Mouse (Mus musculus) hindbrain, embryonic 15.5 days (tissue): ENCODE data around the gene Astn2. TPM values are rescaled to one million over a fixed set of nuclear protein-coding genes. Genes with fewer than 3 reads are reported as not detected.
A peak's percentile ranks its signal among the peaks of the same experiment; 100 is the strongest.

Experiments
- ATAC-seq: fragments of 200-750 bp; cut with Nextera tagmentation; 2 replicates; pipeline ENCODE4 v1.8.0; 2017; ENCODE audit warnings: low read depth, moderate number of reproducible peaks, moderate TSS enrichment; ENCODE audit not compliant: low FRiP score
- H3K27ac ChIP-seq: fragments of 300-500 bp; sonication (generic); replicated peaks from 2 replicates; pipeline ENCODE4 v1.5.1; 2015; ENCODE audit warnings: mild to moderate bottlenecking, inconsistent platforms
- H3K27me3 ChIP-seq: fragments of 300-500 bp; sonication (generic); 2 replicates; pipeline ENCODE4 v1.6.1; 2015; ENCODE audit warnings: control low read depth, inconsistent platforms
- H3K36me3 ChIP-seq: fragments of 300-500 bp; sonication (generic); 2 replicates; pipeline ENCODE4 v1.6.1; 2015; ENCODE audit warnings: control low read depth, inconsistent platforms
- H3K4me1 ChIP-seq: fragments of 300-500 bp; sonication (generic); replicated peaks from 2 replicates; pipeline ENCODE4 v1.6.1; 2015; ENCODE audit warnings: control low read depth, inconsistent platforms
- H3K4me2 ChIP-seq: fragments of 300-500 bp; sonication (generic); 2 replicates; pipeline ENCODE4 v1.6.1; 2015; ENCODE audit warnings: moderate library complexity, mild to moderate bottlenecking, inconsistent platforms
- H3K4me3 ChIP-seq: fragments of 300-500 bp; sonication (generic); 2 replicates; pipeline ENCODE4 v1.5.1; 2015; ENCODE audit warnings: mild to moderate bottlenecking, inconsistent platforms
- H3K9ac ChIP-seq: fragments of 300-500 bp; sonication (generic); 2 replicates; pipeline ENCODE4 v1.6.1; 2015; ENCODE audit warnings: inconsistent platforms
- H3K9me3 ChIP-seq: fragments of 300-500 bp; sonication (generic); 2 replicates; pipeline ENCODE4 v1.6.1; 2016; ENCODE audit warnings: control low read depth, inconsistent platforms
- WGBS: fragments of 180-500 bp; shearing (Covaris S2); methylation state at CpG from one replicate; pipeline ENCODE4 v1.1.7; 2015; 5-methylcytosine and 5-hydroxymethylcytosine counted together
- polyA plus RNA-seq: library from polyadenylated mRNA; unstranded; fragments of >200 nt; fragmentation: Nextera tagmentation; extraction: Ambion mirVana; gene quantifications from 2 replicates; pipeline ENCODE4 v1.2.1, GENCODE M21; 2015

The Astn2 gene
- polyA plus RNA-seq, 1 experiment from 2014 or later: 3.5 TPM

- Histone ChIP-seq H3K4me3 (no peak overlapping the region), H3K4me1 (peaks cover 8% of the 10 kb centered on the region), H3K9ac (no peak overlapping the region), H3K27me3 (no peaks in the 10 kb centered on the region), H3K4me2 (no peak overlapping the region), H3K27ac (no peak overlapping the region), H3K36me3 (no peaks in the 10 kb centered on the region), H3K9me3 (no peaks in the 10 kb centered on the region)
- WGBS: 88% methylated on average over 1 of the region's 1 CpGs
- ATAC-seq: no peak
Measured at GRCm38 (mm10) chr4:66027866-66028265, 376.5 kb downstream of the Astn2 start.

GRCm38 (mm10) chr4:66025393-66026062, 378.9 kb downstream of the Astn2 start:
- 16% methylated on average over 8 of the region's 8 CpGs for WGBS
- Histone ChIP-seq H3K27me3 (no peaks in the 10 kb centered on the region), H3K27ac (peak overlapping the region; percentile 16; the same call in 1 of the 2 replicates), H3K4me3 (no peak overlapping the region), H3K4me1 (peaks cover 8% of the 10 kb centered on the region), H3K4me2 (no peak overlapping the region), H3K9ac (no peak overlapping the region), H3K36me3 (no peaks in the 10 kb centered on the region), H3K9me3 (no peaks in the 10 kb centered on the region)
- 0 out of 2 replicates have a peak, but pooled peaks have one; percentile 45 for ATAC-seq

DNA sequence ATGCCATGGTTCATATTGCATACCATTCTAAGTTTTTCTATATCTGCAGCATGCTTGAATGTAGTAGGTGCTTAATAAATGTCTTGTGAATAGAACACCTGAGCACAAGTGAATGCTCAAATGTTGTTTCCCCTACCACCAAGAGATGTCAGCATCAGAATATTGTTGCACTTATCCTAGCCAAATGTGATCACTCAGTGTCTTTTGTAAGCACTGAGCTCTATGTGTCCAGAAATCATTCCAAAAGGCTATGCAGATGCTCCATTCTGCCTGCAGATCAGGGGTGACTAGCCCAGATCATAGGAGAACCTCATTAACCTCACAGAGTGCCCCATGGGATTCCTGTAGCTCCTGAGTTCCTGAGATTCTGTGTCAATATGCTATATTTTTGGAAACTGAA, 401.5 kb downstream of the Astn2 start:
- Histone ChIP-seq H3K9me3 (no peaks in the 10 kb centered on the region), H3K27ac (no peak overlapping the region), H3K36me3 (no peaks in the 10 kb centered on the region), H3K4me3 (no peak overlapping the region), H3K4me2 (no peak overlapping the region), H3K4me1 (no peaks in the 10 kb centered on the region), H3K27me3 (no peaks in the 10 kb centered on the region), H3K9ac (no peak overlapping the region)
- no peak for ATAC-seq

- Histone ChIP-seq H3K36me3 (no peaks in the 10 kb centered on the region), H3K9ac (no peak overlapping the region), H3K27ac (no peak overlapping the region), H3K9me3 (no peaks in the 10 kb centered on the region), H3K27me3 (no peaks in the 10 kb centered on the region), H3K4me1 (no peaks in the 10 kb centered on the region), H3K4me3 (no peak overlapping the region), H3K4me2 (no peak overlapping the region)
- WGBS: 86% methylated on average over 2 of the region's 2 CpGs
- no peak for ATAC-seq
Measured at GRCm38 (mm10) chr4:65983643-65984042, 420.8 kb downstream of the Astn2 start.

DNA sequence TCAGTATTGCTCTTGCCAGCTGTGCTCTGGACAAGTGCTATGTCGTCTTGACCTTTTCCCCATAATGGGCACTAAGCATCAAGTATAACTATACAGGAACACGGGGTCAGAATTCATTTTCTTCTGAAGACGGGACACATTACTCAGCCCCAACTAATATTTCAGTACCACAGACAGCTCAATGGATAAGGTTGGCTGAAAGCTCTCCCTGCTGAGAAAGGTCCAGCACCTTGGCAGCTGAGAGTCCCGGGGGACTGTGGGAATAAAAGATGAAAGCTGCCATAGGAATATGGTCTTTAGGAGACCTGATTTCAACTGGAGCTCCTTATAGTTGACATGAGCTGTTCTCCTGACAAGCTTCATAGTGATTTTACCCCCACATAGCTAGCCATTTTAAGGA, 421.5 kb downstream of the Astn2 start:
- Histone ChIP-seq H3K9me3 (no peaks in the 10 kb centered on the region), H3K36me3 (no peaks in the 10 kb centered on the region), H3K27ac (no peak overlapping the region), H3K4me1 (no peaks in the 10 kb centered on the region), H3K9ac (no peak overlapping the region), H3K4me3 (no peak overlapping the region), H3K27me3 (no peaks in the 10 kb centered on the region), H3K4me2 (no peak overlapping the region)
- 67% methylated on average over 4 of the region's 4 CpGs for WGBS
- no peak for ATAC-seq

- no peak overlapping the region for H3K4me3 ChIP-seq
- H3K27me3 ChIP-seq: no peaks in the 10 kb centered on the region
- ATAC-seq: no peak
- 72% methylated on average over 3 of the region's 3 CpGs for WGBS
- H3K4me2 ChIP-seq: no peak overlapping the region
- no peaks in the 10 kb centered on the region for H3K36me3 ChIP-seq
- no peak overlapping the region for H3K9ac ChIP-seq
- no peak overlapping the region for H3K27ac ChIP-seq
- no peaks in the 10 kb centered on the region for H3K9me3 ChIP-seq
- H3K4me1 ChIP-seq: no peaks in the 10 kb centered on the region
Measured at GRCm38 (mm10) chr4:65976251-65976650, 428.2 kb downstream of the Astn2 start.

- H3K9me3 ChIP-seq: no peaks in the 10 kb centered on the region
- no peaks in the 10 kb centered on the region for H3K27me3 ChIP-seq
- no peaks in the 10 kb centered on the region for H3K4me1 ChIP-seq
- H3K27ac ChIP-seq: no peak overlapping the region
- H3K4me2 ChIP-seq: no peak overlapping the region
- no peaks in the 10 kb centered on the region for H3K36me3 ChIP-seq
- no peak overlapping the region for H3K4me3 ChIP-seq
- no peak overlapping the region for H3K9ac ChIP-seq
- ATAC-seq: no peak
- WGBS: 83% methylated on average over 1 of the region's 1 CpGs
Measured at GRCm38 (mm10) chr4:65972395-65972794, 432.0 kb downstream of the Astn2 start.

DNA sequence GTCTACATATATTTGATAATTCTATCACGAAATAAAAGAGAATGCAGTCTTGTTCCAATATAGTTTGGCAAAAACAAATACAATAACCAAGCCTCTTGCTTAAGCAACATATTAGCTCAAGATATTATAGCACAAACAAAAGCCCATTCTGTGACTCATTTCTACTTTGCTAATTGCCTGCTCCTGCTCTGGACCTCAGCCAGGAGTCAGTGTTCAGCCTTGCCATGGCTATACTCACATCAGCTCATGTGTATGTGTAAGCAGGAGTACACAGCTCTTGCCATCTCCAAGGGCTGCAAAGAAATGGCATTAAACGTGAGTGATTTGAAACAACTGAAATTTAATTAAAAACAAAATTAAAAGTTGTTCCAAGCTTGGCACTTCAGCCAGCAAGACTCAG, 435.1 kb downstream of the Astn2 start:
- 60% methylated on average over 2 of the region's 2 CpGs for WGBS
- peak; percentile 69; the same call in 1 of the 2 replicates for ATAC-seq
- H3K4me1 ChIP-seq: no peaks in the 10 kb centered on the region

DNA sequence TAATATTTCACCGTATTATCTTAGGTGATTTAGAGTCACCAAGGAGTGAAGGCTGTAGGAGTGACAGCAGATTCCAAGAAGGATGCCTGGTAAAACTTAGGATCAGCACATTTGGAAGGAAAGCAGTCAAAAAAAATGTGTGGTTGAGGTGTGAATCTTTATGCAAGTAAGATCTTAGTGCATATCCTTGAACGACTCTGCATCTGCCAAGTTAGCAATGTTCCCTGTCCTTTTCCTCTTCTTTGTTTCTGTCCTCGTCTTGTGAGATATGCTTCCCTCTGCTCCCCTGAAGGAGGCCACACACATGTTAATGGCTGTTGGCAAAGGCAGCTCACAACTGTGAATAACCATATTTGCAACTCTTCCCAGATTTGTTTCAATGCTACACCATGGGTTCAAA, 439.8 kb downstream of the Astn2 start:
- Histone ChIP-seq H3K4me2 (no peak overlapping the region), H3K27me3 (no peaks in the 10 kb centered on the region), H3K36me3 (no peaks in the 10 kb centered on the region), H3K4me3 (no peak overlapping the region), H3K4me1 (no peaks in the 10 kb centered on the region), H3K27ac (no peak overlapping the region), H3K9ac (no peak overlapping the region), H3K9me3 (no peaks in the 10 kb centered on the region)
- ATAC-seq: no peak
- WGBS: 69% methylated on average over 3 of the region's 3 CpGs

More for the DNA sequence above, 435.1 kb downstream of the Astn2 start:
- H3K27me3 ChIP-seq: no peaks in the 10 kb centered on the region
- H3K4me2 ChIP-seq: no peak overlapping the region
- no peaks in the 10 kb centered on the region for H3K36me3 ChIP-seq
- H3K9me3 ChIP-seq: no peaks in the 10 kb centered on the region
- H3K4me3 ChIP-seq: no peak overlapping the region
- no peak overlapping the region for H3K27ac ChIP-seq
- no peak overlapping the region for H3K9ac ChIP-seq

GRCm38 (mm10) chr4:65959188-65959759, 445.1 kb downstream of the Astn2 start:
- Histone ChIP-seq H3K27ac (no peak overlapping the region), H3K4me3 (no peak overlapping the region), H3K27me3 (no peaks in the 10 kb centered on the region), H3K36me3 (no peaks in the 10 kb centered on the region), H3K9me3 (no peaks in the 10 kb centered on the region), H3K4me1 (no peaks in the 10 kb centered on the region), H3K4me2 (no peak overlapping the region), H3K9ac (no peak overlapping the region)
- WGBS: 67% methylated on average over 5 of the region's 5 CpGs
- no peak for ATAC-seq

DNA sequence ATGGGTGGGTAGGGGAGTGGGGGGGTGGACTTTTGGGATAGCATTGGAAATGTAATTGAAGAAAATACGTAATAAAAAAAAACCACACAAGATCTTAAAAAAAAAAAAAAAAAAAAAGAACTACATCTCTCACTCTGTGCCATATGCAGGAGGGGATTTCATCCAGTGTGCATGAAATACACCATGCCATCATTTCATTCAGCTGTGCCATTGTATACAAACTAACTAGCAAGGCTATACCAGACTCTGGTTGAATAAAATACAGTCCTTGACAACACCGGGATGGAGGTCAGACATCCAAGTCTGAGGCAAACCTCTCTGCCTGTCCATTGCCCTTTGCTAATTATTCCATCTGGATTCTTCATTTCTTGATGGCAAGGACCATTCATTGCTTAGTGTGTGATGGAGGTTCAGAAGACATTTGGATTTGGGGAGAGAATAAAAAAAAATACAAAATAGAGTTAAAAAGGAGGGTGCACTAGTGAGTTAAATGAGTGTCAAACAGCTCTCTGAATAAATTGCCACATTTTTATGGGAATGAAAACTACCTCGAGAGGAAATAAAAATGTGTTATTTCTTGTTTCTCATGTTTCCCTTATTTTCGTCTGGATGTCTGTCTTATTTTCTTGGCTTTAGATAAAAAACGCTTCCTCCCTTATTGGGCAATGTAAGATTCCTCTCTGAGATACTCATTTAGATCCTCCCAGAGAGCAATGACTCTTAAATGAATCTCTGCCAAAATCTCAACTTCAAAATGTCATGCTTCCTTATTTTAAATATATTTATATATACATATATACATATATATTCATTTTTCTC, 445.8 kb downstream of the Astn2 start:
- WGBS: 78% methylated on average over 5 of the region's 5 CpGs
- H3K27me3 ChIP-seq: no peaks in the 10 kb centered on the region
- H3K27ac ChIP-seq: no peak overlapping the region
- no peaks in the 10 kb centered on the region for H3K9me3 ChIP-seq
- no peaks in the 10 kb centered on the region for H3K36me3 ChIP-seq
- H3K4me1 ChIP-seq: no peaks in the 10 kb centered on the region
- H3K4me3 ChIP-seq: no peak overlapping the region
- H3K9ac ChIP-seq: no peak overlapping the region
- H3K4me2 ChIP-seq: no peak overlapping the region
- no peak for ATAC-seq

DNA sequence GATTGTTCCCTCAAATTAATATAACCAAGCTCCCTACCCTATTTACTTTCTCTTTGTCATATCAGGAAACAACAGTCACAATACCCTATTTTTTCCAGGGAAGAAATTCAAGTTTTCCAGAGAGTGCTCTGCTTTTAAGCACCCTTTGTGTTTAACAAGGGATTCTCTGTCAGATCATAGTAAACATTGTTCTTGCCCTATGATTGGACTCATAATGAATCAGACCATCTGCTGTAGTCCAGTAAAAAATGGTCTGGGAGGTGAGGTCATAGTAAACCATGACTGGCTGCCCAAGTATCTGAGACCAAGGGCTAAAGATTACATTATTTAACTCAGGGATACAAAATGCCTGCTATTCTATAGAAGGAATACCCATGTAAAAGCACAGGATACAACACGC, 452.5 kb downstream of the Astn2 start:
- 98% methylated on average over 1 of the region's 1 CpGs for WGBS
- no peak overlapping the region for H3K27ac ChIP-seq
- H3K4me1 ChIP-seq: no peaks in the 10 kb centered on the region
- H3K9me3 ChIP-seq: no peaks in the 10 kb centered on the region
- no peak overlapping the region for H3K9ac ChIP-seq
- H3K36me3 ChIP-seq: no peaks in the 10 kb centered on the region
- no peak overlapping the region for H3K4me3 ChIP-seq
- H3K27me3 ChIP-seq: no peaks in the 10 kb centered on the region
- no peak overlapping the region for H3K4me2 ChIP-seq
- ATAC-seq: no peak
